Mouse (Mus musculus): Measurements from ENCODE around the gene Oser1. TPM values are rescaled to one million over a fixed set of nuclear protein-coding genes. Genes with fewer than 3 reads are reported as not detected.

Oser1 gene
- polyA plus RNA-seq, 1 experiment from 2014 or later = 64.5 TPM

- no peak overlapping the region for H3K4me3 ChIP-seq (ENCODE audit: low read depth, low read length)
- no peak for TF ChIP-seq CTCF (IDR thresholded peaks at IDR 0.05; ENCODE audit: low read depth)
- no peak overlapping the region for H3K9ac ChIP-seq (ENCODE audit: low read depth, low read length)
- no peaks in the 10 kb centered on the region for H3K4me1 ChIP-seq (replicated peaks; ENCODE audit: control insufficient read depth, insufficient read depth, low read length)
- no peak for ATAC-seq
- H3K27ac ChIP-seq (ENCODE audit: low read depth, low read length) = no peak overlapping the region
- H3K9me3 ChIP-seq (ENCODE audit: control insufficient read depth) = no peaks in the 10 kb centered on the region
- H3K27me3 ChIP-seq (replicated peaks; ENCODE audit: control insufficient read depth, insufficient read depth, low read length) = no peaks in the 10 kb centered on the region
- WGBS = 76% methylated on average over 12 of the region's 12 CpGs
- no peaks in the 10 kb centered on the region for H3K36me3 ChIP-seq (ENCODE audit: control insufficient read depth, insufficient read depth)
- no peak overlapping the region for H3K4me2 ChIP-seq (replicated peaks; ENCODE audit: low read depth)
These were observed 68.2 kb downstream of the Oser1 start for GRCm38 (mm10) chr2:163356113-163356840.

Other genes starting within 250 kb of the Oser1 start
- 2.0 and 3.3 TPM in 2 replicates for gene Tox2, start 221.6 kb downstream of the Oser1 start, polyA plus RNA-seq (2015; fragmentation: Nextera tagmentation; extraction: Ambion mirVana)
- 9.8 and 10.0 TPM in 2 replicates for gene Jph2, start 26.7 kb downstream of the Oser1 start, polyA plus RNA-seq (2015; fragmentation: Nextera tagmentation; extraction: Ambion mirVana)
- 2.3 and 2.4 TPM in 2 replicates for gene Gdap1l1, start 13.8 kb upstream of the Oser1 start, polyA plus RNA-seq (2015; fragmentation: Nextera tagmentation; extraction: Ambion mirVana)
- gene Fitm2, start 47.9 kb upstream of the Oser1 start, polyA plus RNA-seq (2015; fragmentation: Nextera tagmentation; extraction: Ambion mirVana) = 5.3 and 5.5 TPM in 2 replicates
- 0.37 and 0.46 TPM in 2 replicates for gene R3hdml, start 67.6 kb upstream of the Oser1 start, polyA plus RNA-seq (2015; fragmentation: Nextera tagmentation; extraction: Ambion mirVana)
- gene Hnf4a, start 82.1 kb upstream of the Oser1 start, polyA plus RNA-seq (2015; fragmentation: Nextera tagmentation; extraction: Ambion mirVana) = 50.8 and 53.0 TPM in 2 replicates
- 10.4 and 10.9 TPM in 2 replicates for gene Ttpal, start 177.6 kb upstream of the Oser1 start, polyA plus RNA-seq (2015; fragmentation: Nextera tagmentation; extraction: Ambion mirVana)
- 61.3 and 68.5 TPM in 2 replicates for gene Serinc3, start 220.4 kb upstream of the Oser1 start, polyA plus RNA-seq (2015; fragmentation: Nextera tagmentation; extraction: Ambion mirVana)
- gene Pkig, start 233.7 kb upstream of the Oser1 start, polyA plus RNA-seq (2015; fragmentation: Nextera tagmentation; extraction: Ambion mirVana) = 114 and 116 TPM in 2 replicates